Mouse (Mus musculus) heart, postnatal 14 days (tissue): ENCODE results near the gene Kcnk5. TPM values are rescaled to one million over a fixed set of nuclear protein-coding genes. Genes with fewer than 3 reads are reported as not detected.

ENCODE experiments used
- DNase-seq, 2 experiments: peaks; one replicate each; pipeline ENCODE4 v3.0.0; 2021 to 2022
- intact Hi-C: fragments of 180-260 bp; cut with DNase I; formaldehyde crosslinking; loops from one replicate; pipeline ENCODE4 v1.15.1; 2025
- long read RNA-seq, 2 experiments: library from polyadenylated mRNA; stranded (forward); transcript quantifications; one replicate each; pipeline ENCODE4 v2.0.0; 2021
- total RNA-seq, 2 experiments: library from RNA; stranded (reverse); gene quantifications; 2 replicates each; pipeline ENCODE4 v1.2.3; 2021

Gene Kcnk5
- total RNA-seq, result under 1 TPM; 0.88 to 0.98 TPM
- long read RNA-seq, experiment 1, result 0 reads
- long read RNA-seq, experiment 2, result 0 reads

DNA sequence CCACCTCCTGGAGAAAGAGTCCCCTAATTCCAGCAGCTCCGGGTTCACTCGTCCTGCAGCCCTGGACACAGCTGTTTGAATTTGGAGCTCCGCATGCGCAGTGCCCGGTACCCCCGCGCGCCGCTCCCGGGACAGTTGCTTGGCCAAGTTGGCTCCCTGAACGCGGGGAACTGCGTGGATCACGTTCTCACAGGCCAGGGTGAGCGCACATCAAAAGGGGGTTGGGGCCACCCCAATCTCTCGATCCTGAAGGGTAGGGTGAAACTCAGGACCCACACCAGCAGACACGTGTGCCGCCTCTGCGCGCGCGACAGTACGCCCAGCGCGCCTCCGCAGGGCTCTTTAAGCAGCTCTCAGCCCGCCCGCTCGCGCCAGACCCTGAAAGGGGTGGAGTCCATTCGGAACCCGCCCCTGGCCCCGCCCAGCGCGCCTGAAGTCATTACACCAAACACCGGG is at the start of gene Kcnk5:
TSS of gene Kcnk5 (minus strand) at position 344 of the 456 bp plus-strand sequence.
- intact Hi-C loops, result no loop called here
- peak; percentile 82 to 89 for DNase-seq

DNA sequence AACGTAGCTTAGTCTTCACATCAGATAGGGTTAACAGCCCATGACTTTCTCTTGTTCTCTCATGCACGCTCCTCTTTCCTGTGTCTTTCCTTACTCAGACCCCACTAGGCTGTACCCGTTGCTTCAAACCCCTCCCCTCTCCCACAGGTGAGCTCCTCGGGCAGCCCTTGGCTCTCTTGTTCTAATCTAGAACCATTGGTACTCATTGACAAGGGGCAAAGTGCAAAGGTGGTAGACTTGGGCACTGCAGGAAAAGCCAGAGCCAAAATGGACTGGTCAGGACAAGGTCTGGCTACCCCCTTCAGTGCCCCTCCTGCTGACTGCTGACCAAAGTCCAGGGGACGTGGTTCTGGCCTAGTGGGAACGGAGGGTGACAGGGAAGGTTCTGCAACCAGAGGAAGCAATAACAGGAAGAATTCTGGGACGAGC is 48.5 kb upstream of the Kcnk5 start:
- no peak for DNase-seq
- intact Hi-C loops, result no loop called here

DNA sequence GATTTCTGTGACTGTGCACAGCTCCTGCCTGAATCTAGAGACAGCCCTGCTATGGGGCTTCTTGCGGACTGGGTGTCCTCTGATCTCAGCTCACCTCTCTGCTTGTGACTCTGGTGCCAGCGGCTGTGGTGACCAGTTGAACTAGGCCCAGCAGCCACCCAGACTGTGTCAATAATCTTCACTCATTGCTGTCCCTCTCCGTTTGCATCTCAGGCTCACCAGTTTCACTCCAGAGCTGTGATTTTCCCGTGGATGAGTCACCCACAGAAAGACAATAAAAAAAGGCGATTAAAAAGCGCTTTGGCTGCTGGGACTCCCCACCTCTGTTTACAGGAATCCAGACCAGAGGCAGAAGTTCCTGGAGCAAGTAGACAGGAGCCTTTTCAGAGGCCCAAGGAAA is 47.8 kb upstream of the Kcnk5 start:
- no peak for DNase-seq
- intact Hi-C loops, result loop anchor here (5.0 kb wide), 1 partner anchor 82 kb away; no protein-coding TSS in a partner anchor

DNA sequence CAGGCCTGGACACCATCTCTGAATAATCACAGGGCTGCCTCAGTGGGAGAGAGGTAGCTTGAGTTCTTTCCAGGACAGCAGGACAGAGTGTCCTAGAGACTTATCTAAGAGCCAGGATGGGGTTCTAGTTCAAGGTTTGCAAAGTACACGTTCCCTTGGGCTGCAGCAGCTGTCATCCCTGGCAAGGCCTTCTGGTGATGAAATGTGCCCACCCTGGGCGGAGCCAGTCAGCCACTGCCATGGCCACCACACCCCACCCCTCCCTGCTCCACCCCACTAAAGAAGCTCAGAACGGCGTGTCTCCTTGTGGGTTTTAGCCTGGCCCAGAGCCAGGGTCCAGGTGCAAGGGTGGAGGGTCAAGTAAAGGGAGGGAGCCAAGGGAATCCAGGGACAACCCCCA is 46.7 kb upstream of the Kcnk5 start:
- DNase-seq, result no peak
- intact Hi-C loops, result loop anchor here (5.0 kb wide), 1 partner anchor 81 kb away; no protein-coding TSS in a partner anchor

DNA sequence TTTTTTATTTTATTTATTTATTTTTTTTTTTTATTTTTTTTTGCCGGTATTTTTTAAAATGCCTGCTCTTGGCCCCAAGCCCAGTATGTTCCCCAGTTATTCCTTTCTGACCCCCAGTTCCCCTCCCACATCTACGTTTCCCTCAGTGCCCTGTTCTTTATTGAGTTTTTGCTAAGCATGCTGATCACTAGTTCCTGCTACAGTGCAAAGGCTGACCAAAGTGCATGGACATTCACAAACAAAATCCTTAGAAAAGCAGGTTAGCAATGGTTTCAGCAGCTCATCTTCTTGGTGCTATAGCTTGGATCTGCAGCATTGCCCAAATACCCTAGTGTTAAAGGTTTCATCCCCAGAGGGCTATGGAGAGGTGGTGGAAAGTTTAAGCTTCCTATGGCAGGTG is 45.4 kb upstream of the Kcnk5 start:
- DNase-seq, result no peak
- intact Hi-C loops, result loop anchor here (5.0 kb wide), 1 partner anchor 80 kb away; no protein-coding TSS in a partner anchor

DNA sequence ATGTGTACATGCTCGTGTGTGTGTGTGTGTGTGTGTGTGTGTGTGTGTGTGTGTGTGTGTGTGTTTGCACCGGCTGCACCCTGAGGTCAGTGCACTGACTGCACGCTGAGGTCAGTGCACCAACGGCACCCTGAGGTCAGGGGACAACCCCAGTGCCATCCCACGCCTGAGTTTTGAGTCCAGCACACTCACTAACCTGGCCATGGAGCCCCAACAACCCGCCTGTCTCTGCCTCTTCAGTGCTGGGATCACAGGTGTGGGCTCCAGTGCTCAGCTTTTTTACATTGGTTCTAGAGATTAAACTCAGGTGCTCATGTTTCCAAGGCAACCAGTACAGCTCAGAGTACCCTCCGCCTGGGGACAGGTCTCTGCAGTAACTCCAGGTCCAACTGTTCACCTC is 44.9 kb upstream of the Kcnk5 start:
- intact Hi-C loops, result loop anchor here (5.0 kb wide), 1 partner anchor 79 kb away; no protein-coding TSS in a partner anchor

DNA sequence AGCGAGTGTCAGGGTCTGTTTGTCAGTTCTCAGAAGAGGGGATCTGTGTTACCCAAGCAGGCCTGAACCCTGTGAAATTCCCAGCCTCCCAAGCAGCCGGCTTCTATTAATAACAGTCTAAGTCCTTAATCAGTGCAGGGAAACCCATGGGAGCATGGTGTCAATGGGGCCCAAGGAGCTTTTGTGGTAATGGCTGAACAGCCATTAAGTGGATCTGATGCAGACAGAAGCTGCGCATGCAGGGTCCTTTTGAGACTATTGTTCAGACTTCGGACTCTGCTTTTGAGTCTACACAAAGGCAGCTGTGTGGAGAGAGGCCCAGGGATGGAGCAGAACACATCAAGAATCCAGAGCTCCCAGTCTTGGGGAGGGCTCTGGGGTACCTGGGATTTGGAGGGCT is 43.9 kb upstream of the Kcnk5 start:
- intact Hi-C loops, result loop anchor here (5.0 kb wide), 1 partner anchor 78 kb away; no protein-coding TSS in a partner anchor

More for the DNA sequence above, 44.9 kb upstream of the Kcnk5 start:
- DNase-seq, result no peak

DNA sequence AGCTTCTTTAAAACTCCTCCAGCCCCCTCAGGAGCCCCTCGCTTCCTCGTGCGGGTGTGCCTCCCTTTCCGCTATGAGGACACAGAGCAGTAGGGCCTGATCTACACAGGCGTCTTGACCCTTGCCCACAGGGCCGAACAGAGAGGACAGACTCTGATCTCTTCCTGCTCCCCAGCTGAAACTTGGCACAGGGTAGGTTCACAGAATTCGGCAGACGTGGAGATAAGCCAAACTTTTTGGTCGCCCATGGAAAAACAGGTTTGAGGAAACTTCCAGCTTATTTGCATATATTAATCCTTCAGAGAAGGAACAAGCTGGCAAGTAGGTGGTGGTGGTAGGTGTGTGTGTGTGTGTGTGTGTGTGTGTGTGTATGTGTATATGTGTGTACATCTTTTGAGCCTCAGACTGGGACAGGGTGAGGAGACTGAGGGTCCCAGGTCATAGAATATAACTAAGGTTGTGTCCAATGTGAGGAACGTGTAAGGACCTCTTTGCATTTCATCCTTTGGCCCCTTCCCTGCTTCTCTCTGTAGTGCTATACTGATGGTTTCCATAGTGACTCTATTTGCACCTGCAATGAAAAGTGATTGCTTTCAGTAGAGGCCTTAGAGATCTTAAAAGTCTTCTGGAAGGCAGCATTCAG is 43.1 kb upstream of the Kcnk5 start:
- no peak for DNase-seq
- intact Hi-C loops, result loop anchor here (5.0 kb wide), 1 partner anchor 77 kb away; no protein-coding TSS in a partner anchor

More for the DNA sequence above, 43.9 kb upstream of the Kcnk5 start:
- no peak for DNase-seq

DNA sequence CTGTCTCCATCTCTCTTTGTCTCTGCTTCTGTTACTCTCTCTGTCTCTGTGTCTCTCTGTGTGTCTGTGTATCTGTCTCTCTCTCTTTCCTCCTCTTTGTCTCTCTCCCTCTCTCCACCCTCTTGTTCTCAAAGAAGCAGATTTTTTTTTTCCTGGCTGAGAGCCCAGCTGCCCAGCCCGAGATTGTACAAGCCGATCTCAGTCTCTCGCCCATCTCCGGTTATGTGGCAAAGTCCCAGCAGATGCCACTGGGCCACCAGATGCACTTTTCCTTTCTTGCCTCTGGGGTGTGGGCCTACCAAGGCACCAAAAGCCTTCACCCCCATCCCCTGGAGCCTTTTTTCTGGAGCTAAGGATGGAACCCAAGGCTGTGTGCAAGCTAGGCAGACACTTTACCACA is 42.6 kb upstream of the Kcnk5 start:
- no peak for DNase-seq
- intact Hi-C loops, result no loop called here

DNA sequence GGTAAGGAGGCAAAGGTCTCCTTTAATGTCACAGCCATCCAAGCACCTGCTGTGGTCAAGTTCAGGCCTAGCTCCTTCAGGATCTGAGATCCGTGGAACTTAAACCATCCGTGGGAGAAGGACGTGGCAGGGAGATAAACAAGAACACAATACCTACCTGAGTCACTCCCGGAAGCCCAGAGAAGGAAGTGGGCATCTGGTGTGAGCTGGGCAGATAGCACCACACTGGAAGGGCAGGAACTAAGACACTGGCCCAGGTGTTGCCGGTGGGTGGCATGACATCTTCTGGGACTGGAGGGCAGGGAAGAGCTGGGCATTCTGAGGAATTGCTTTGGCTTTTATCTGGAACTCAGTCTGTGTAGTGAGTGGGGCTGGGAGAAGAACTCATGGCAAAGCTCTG is 41.6 kb upstream of the Kcnk5 start:
- intact Hi-C loops, result no loop called here
- DNase-seq, result no peak

DNA sequence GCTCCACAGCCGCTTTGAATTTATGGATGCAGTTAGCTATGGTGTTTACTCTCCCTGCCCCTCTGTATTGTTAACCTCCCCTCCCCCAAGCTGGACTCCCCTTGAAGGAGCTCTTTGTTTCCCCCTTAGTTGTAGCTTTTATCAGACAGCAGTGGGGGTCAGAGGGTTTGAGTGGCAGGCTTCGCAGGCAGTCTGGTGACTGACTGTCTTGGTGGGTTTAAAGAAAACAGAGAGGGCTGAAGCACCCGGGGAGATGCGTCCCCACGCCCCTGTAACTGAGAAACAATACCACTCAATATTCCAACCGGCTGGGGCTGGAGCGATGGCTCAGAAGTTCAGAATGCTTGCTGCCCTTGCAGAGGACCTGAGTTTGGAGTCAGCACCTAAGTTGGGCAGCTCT is 39.5 kb upstream of the Kcnk5 start:
- intact Hi-C loops, result no loop called here
- DNase-seq, result no peak

DNA sequence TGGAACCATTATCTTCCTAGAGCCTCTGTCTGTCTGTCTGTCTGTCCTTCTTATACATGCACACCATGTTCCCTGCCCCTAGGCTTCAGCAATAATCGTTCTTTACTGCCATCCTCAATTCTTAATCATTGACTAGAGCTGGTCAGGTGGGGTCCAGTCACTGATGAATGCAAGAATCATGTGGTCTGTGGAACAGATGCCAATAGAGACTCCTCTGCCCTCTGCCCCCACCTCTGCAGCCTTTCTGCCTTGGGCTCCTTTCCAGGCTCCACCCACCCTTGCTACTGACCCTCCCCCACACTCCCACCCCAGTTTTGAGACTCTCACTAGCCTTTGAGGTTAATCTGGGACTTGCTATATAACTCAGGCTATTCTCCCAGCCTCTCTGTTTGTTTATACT is 38.2 kb upstream of the Kcnk5 start:
- no peak for DNase-seq
- intact Hi-C loops, result no loop called here

DNA sequence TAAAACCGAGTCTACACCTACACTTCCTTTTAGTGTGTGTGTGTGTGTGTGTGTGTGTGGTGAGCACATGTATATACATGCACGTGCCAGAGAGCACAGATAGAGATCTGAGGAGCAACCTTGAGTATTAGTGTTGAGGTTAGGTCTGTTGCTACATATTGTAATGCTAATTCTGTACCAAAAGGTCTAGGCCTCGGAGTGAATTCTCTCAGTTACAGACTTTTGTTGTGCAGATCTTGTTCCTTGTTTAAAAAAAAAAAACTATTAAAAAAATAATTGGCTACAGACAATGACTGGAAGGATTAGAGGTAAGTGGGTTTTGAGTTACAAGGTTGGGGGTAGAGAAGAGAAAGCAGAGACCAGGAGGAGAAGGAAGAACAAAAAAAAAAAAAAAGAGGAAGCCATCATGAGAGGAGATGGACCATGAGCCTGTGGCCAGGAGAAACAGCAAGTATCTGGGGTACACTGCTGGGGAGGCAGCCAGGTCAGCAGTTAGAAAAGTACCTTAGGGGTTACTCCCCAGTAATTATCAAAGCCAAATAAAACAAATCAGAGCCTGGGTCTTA is 35.8 kb upstream of the Kcnk5 start:
- intact Hi-C loops, result no loop called here

DNA sequence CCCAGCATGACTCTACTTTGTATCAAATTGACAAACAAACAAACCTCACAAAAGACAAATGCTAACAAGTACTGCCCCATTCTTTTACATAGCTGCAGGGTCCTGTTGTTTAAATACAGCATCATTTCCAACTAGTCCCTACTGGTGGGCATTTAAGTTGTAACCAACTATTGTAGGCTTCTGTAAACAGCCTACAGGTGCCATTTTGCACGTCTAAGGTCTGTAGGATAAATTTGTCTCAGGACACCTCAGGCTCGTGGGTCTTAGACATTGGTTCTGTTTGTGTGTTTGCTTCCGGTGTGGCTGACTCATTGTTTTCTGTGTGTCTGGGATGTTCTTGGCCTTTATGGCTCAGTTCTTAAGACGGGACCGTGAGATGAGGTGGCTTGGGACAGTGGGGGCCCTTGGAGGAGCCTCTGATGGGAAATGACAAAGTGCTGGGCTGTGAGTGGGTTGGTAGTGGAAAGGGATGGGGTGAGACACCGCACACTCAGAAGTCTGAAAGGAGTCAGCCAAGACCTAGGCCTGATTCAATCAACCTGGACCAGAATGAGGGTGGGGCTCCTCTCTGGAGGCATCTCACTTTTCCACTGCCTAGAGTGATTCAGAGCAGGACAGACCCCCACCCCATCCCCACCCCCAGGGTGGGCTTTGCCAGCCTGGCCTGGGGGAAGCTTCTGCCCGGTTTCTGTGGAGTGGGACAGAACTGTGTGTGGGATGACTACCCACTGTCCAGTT is 35.1 kb upstream of the Kcnk5 start:
- no peak for DNase-seq
- intact Hi-C loops, result no loop called here

More for the DNA sequence above, 35.8 kb upstream of the Kcnk5 start:
- no peak for DNase-seq

DNA sequence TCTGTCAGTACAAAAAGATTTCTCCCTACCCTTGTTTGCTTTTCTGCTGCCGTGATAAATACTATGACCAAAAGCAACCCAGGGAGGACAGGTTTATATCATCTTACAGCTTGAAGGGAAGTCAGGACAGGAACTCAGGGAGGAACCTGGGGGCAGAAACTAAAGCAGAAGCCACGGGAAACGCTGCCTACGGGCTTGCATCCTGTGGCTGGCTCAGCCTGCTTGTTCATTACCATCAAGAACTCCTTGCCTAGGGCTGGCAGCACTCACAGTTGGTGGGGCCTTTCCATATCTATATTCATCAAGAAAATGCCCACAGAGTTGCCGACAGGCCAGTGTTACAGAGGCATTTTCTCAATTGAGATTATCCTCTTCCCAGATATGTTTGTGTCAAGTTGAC is 34.2 kb upstream of the Kcnk5 start:
- DNase-seq, result no peak
- intact Hi-C loops, result no loop called here

DNA sequence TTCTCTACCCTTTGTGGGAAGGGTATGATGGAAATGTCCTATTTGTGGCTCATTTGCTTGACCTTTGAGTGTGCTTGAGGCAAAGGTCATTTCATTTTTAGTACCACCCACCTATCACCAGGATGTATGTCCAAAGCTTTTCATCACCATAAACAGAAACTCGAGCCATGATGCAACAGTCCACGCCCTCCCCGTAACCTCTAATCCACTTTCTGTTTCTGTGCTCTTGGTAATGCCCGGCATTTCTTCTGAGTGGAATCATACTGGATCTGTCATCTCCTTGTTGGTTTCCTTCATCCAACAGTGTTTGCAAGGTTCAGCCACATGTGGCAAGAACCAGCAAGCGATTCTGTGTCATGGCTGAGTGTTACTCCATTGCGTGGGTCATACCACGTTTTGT is 32.5 kb upstream of the Kcnk5 start:
- DNase-seq, result no peak
- intact Hi-C loops, result no loop called here

DNA sequence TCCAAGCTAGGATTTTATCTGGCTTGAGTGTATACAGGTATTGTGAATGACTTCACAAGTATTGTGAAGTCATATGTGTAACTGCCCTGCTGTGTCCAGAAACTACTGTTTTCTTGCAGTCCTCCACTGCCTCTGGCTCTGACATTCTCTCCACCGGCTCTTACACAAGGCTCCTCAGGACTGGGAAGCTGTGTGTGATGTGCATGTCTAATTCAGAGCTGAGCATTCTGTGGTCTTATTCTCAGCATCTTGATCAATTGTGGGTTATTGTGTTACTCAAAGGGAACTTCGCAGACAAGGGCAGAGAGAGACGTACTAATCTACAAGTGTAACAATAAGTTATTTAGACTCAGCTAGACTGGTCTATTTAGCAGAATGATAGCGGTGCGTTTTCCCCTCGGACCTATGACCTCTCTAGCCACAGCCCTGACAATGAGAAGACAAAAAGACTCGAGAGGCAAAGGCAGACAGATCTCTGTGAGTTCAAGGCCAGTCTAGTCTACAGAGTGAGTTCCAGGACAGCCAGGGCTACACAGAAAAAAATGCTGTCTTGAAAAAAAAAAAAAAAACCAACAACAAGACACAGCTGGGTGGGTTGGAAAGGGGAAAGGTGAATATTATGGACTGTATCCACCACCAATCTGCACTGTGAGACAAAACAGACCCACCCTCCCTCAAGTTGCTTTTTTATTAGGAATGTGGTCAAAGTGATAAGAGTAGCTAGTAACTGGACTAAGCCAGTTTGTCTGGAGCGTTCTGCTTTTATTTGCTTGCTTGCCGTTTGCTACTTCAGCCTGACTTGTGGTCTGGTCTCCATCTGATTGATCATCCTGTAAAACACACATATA is 30.4 kb upstream of the Kcnk5 start:
- no peak for DNase-seq
- intact Hi-C loops, result no loop called here

DNA sequence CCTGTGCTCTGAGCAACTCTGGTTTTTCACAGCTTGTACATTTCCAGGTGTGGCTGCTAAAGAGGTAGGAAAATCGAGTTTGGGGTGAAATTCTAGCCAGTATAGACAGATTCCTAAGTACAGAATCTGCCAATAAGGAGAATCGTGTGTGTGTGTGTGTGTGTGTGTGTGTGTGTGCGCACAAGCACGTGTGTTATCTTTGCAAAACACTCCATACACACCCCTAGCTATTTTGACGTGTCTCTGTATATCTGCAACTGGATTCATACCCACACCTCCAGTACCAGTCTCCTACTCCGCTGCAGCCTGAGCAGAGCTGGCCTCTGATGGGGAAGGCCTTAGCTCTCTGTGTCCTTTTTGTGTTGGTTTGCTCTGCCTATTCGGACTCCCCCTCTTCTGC is 28.3 kb upstream of the Kcnk5 start:
- no peak for DNase-seq
- intact Hi-C loops, result no loop called here

DNA sequence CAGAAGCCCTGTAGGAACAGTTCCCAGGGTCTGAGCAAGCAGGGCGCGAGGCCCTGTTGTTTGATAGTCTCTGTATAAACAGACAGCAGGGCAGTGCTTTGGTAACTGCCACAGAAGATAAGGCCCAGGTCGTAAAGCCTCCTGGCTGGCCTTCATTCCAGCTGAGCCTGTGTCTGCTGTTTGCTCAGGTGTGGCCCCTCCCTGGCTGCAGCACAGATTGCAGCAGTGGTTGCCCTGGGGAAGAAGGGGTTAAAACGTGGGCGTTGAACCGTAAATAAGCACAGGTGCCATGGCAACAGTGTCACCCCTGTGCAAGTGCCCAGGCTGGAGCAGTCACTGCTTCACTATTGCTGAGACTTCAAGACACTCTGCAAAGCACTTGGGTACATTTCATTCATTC is 26.8 kb upstream of the Kcnk5 start:
- no peak for DNase-seq
- intact Hi-C loops, result no loop called here

DNA sequence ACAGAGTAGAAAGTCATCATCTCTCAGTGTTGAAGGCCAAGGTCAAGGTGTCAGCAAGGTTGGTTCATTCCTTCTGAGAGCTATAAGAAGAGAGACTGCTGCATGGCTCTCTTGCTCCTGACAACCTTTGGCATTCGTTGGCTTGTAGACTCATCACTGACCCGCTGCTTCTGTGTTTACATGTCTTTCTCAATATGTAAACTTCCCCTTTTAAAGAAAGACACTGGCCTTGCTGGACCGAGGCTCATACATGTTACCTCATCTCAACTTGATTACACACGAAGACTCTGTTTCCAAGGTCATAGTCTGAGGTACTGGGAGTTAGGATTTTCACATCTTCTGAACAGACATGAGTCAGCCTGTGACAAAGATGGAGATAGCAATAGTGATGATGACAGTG is 24.1 kb upstream of the Kcnk5 start:
- DNase-seq, result no peak
- intact Hi-C loops, result no loop called here
